Mouse (Mus musculus): ENCODE data around the gene 1700013H16Rik. TPM values are rescaled to one million over a fixed set of nuclear protein-coding genes. Genes with fewer than 3 reads are reported as not detected.
"Not testable (repeated sequence)": the region's sequence is repeated elsewhere in the genome, so short reads cannot be mapped to it uniquely, and the experiment has no call there.

The 1700013H16Rik gene
- not detected for total RNA-seq (2021)
- long read RNA-seq, experiment 1, result 0 reads
- long read RNA-seq, experiment 2, result 0 reads

GRCm38 (mm10) chrX:53757736-53758135 is at the start of gene 1700013H16Rik:
1700013H16Rik (minus strand) TSS chrX:53757831.
- DNase-seq, result no peak

GRCm38 (mm10) chrX:53799074-53799473 is 41.4 kb upstream of the 1700013H16Rik start:
- DNase-seq, result no peak

GRCm38 (mm10) chrX:53797519-53797918 is 39.9 kb upstream of the 1700013H16Rik start, which contains the start of gene Xlr:
Xlr (minus strand) TSS chrX:53797706.
- not testable (repeated sequence) for DNase-seq

- no peak for DNase-seq
These were observed 18.6 kb upstream of the 1700013H16Rik start, which contains the start of gene Zfp36l3 for GRCm38 (mm10) chrX:53776276-53776675. Zfp36l3 (minus strand) TSS chrX:53776394.

GRCm38 (mm10) chrX:53752851-53753250 is 4.8 kb downstream of the 1700013H16Rik start:
- DNase-seq, result no peak

GRCm38 (mm10) chrX:53728967-53729366 is 28.7 kb downstream of the 1700013H16Rik start:
- no peak for DNase-seq

- no peak for DNase-seq
These were observed 33.0 kb downstream of the 1700013H16Rik start, which contains the start of gene 4930502E18Rik for GRCm38 (mm10) chrX:53724596-53724995. 4930502E18Rik (plus strand) TSS chrX:53724826.

GRCm38 (mm10) chrX:53716323-53717182 is 41.1 kb downstream of the 1700013H16Rik start:
- peak; percentile 58 to 62 for DNase-seq

- DNase-seq, result no peak
These were observed 41.7 kb downstream of the 1700013H16Rik start for GRCm38 (mm10) chrX:53715942-53716322.

GRCm38 (mm10) chrX:53702673-53703072 is 55.0 kb downstream of the 1700013H16Rik start:
- no peak for DNase-seq

- no peak for DNase-seq
These were observed 58.4 kb downstream of the 1700013H16Rik start for GRCm38 (mm10) chrX:53699225-53699624.

- no peak for DNase-seq
These were observed 63.4 kb downstream of the 1700013H16Rik start for GRCm38 (mm10) chrX:53694008-53694777.

GRCm38 (mm10) chrX:53693141-53693540 is 64.5 kb downstream of the 1700013H16Rik start:
- DNase-seq, result no peak

Other genes starting within 250 kb of the 1700013H16Rik start
- 100 to 1,000 TPM; 124 to 144 TPM for gene Rtl8c, start 149.8 kb downstream of the 1700013H16Rik start, total RNA-seq (2021)
- gene Gm14597, start 148.9 kb downstream of the 1700013H16Rik start, total RNA-seq (2021), result not detected
- 100 to 1,000 TPM; 161 to 191 TPM for gene Rtl8a, start 114.1 kb downstream of the 1700013H16Rik start, total RNA-seq (2021)
- 100 to 1,000 TPM in 1 of 2 experiments, 10 to 100 TPM in 1; 85.5 to 112 TPM for gene Rtl8b, start 87.4 kb downstream of the 1700013H16Rik start, total RNA-seq (2021)
- not detected for gene 4930502E18Rik, start 33.0 kb downstream of the 1700013H16Rik start, total RNA-seq (2021)
- not detected for gene Zfp36l3, start 18.6 kb upstream of the 1700013H16Rik start, total RNA-seq (2021)
- 1 to 10 TPM in 1 of 2 experiments, under 1 TPM in 1; 0.72 to 1.6 TPM for gene Xlr, start 39.9 kb upstream of the 1700013H16Rik start, total RNA-seq (2021)

Data from adrenal gland, postnatal 36 days (tissue).